Mouse (Mus musculus): ENCODE results near the gene Atp9a. TPM values are rescaled to one million over a fixed set of nuclear protein-coding genes. Genes with fewer than 3 reads are reported as not detected.

Gene Atp9a
- polyA plus RNA-seq, 1 experiment, result 28.9 TPM

DNA sequence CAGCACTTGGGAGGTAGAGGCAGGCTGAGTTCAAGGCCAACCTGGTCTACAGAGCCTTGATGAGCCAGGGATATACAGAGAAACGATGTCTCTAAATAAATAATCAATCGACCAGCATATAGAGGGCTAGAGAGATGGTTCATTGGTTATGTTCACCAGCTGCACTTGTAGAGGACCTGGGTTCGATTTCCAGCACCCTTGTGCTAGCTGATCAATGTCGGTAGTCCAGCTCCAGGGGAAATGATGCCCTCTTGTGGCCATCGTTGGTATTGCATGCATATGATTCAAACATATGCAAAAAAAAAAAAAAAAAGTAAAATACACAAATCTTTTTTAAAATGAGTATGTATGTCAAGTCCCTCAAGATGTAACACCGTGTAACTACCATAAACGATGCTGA lies 440 bp upstream of the Atp9a start:
- no peak for TF ChIP-seq EP300 (IDR thresholded peaks at IDR 0.05; ENCODE audit: insufficient read depth, low read depth, low read length)
- peak; percentile 65 for TF ChIP-seq CTCF (IDR thresholded peaks at IDR 0.05; ENCODE audit: low read depth, low read length)
- TF ChIP-seq POLR2A (IDR thresholded peaks at IDR 0.05; ENCODE audit: insufficient read depth, low read length), result no peak
- no peak overlapping the region for H3K9ac ChIP-seq (ENCODE audit: low read depth, poor library complexity, severe bottlenecking)

DNA sequence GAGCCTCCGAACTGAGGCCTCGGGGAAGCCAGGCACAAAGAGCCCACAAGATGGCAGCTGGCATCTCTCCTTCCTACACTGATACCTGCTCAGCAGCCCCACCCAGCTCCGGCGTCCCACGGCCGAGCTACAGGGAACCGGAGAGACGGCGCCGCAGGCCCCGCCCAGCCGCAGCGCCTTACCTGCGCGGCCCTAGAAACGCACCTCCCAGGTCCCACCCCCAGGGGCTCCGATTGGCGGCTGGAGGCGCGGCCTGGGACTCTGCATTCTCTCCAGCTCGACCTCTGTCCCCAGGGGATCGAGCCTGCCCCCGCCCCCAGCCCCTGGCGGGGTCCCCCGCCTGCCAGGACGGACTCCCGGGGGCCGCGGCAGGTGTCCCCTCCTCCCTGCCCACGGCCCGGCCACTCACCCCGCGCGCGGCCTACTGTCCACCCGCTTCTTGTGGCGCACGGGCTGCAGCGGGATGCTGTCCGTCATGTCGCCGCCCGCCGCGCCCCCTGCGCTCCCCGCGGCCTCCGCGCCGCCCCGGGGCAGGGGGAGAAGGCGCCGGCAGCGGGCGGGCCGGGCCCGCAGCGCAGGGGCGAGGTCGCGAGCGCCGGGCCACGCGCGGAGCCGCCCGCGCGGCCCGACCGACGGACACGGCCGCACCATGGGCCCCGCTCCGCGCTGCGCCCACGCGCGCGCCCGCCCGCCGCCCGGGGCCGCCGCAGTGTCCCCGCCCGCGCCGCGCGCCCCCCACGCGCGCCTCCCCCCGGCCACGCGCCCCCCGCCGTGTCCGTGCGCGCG lies 743 bp downstream of the Atp9a start:
- no peaks in the 10 kb centered on the region for H3K36me3 ChIP-seq (ENCODE audit: control insufficient read depth, insufficient read depth, low read length, poor library complexity, severe bottlenecking)
- no peaks in the 10 kb centered on the region for H3K4me1 ChIP-seq (ENCODE audit: control insufficient read depth, insufficient read depth, low read length)
- H3K4me3 ChIP-seq (ENCODE audit: low read depth, low read length), result peak overlapping the region; percentile 66
- no peaks in the 10 kb centered on the region for H3K9me3 ChIP-seq (replicated peaks; ENCODE audit: control insufficient read depth, insufficient read depth, low read length, poor library complexity, severe bottlenecking)
- no peak for TF ChIP-seq EP300 (IDR thresholded peaks at IDR 0.05; ENCODE audit: insufficient read depth, low read depth, low read length)
- TF ChIP-seq CTCF (IDR thresholded peaks at IDR 0.05; ENCODE audit: low read depth, low read length), result peak; percentile 15
- H3K9ac ChIP-seq (ENCODE audit: low read depth, poor library complexity, severe bottlenecking), result peak overlapping the region; percentile 79
- H3K27ac ChIP-seq (ENCODE audit: insufficient read depth, low read length), result 0 out of 2 replicates have a peak overlapping the region, but pooled peaks have one; percentile 71
- H3K27me3 ChIP-seq (ENCODE audit: control insufficient read depth, insufficient read depth, low read length, poor library complexity, severe bottlenecking), result no peaks in the 10 kb centered on the region

More for the DNA sequence above, 440 bp upstream of the Atp9a start:
- no peaks in the 10 kb centered on the region for H3K4me1 ChIP-seq (ENCODE audit: control insufficient read depth, insufficient read depth, low read length)
- peak overlapping the region; percentile 66 for H3K4me3 ChIP-seq (ENCODE audit: low read depth, low read length)
- H3K27me3 ChIP-seq (ENCODE audit: control insufficient read depth, insufficient read depth, low read length, poor library complexity, severe bottlenecking), result no peaks in the 10 kb centered on the region
- no peaks in the 10 kb centered on the region for H3K9me3 ChIP-seq (replicated peaks; ENCODE audit: control insufficient read depth, insufficient read depth, low read length, poor library complexity, severe bottlenecking)
- no peak overlapping the region for H3K27ac ChIP-seq (ENCODE audit: insufficient read depth, low read length)
- no peaks in the 10 kb centered on the region for H3K36me3 ChIP-seq (ENCODE audit: control insufficient read depth, insufficient read depth, low read length, poor library complexity, severe bottlenecking)

DNA sequence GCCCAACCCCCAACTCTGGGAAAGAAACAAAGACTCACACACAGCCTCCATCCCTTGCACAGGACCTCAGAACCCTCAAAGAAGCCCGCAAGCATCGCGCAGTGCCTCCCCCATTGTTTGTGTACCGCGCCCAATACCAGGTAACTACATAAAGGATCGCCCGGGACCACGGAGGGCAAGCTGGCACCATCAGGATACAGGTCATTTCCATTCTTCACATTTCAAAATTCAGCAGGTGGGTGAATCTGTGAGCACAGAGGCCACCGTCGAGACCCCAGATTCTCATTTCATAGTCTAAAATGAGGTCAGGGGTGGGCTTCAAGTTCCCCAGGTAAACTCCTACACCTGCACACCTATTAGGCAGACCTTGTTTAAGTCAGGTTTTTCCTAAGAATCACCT lies 1.7 kb downstream of the Atp9a start:
- H3K27me3 ChIP-seq (ENCODE audit: control insufficient read depth, insufficient read depth, low read length, poor library complexity, severe bottlenecking), result no peaks in the 10 kb centered on the region
- H3K4me1 ChIP-seq (ENCODE audit: control insufficient read depth, insufficient read depth, low read length), result no peaks in the 10 kb centered on the region
- no peaks in the 10 kb centered on the region for H3K36me3 ChIP-seq (ENCODE audit: control insufficient read depth, insufficient read depth, low read length, poor library complexity, severe bottlenecking)
- peak overlapping the region; percentile 76 for H3K9ac ChIP-seq (ENCODE audit: low read depth, poor library complexity, severe bottlenecking)
- TF ChIP-seq EP300 (IDR thresholded peaks at IDR 0.05; ENCODE audit: insufficient read depth, low read depth, low read length) (no peak), POLR2A (IDR thresholded peaks at IDR 0.05; ENCODE audit: insufficient read depth, low read length) (no peak), CTCF (IDR thresholded peaks at IDR 0.05; ENCODE audit: low read depth, low read length) (no peak)
- H3K4me3 ChIP-seq (ENCODE audit: low read depth, low read length), result peak overlapping the region; percentile 60
- H3K9me3 ChIP-seq (replicated peaks; ENCODE audit: control insufficient read depth, insufficient read depth, low read length, poor library complexity, severe bottlenecking), result no peaks in the 10 kb centered on the region
- H3K27ac ChIP-seq (ENCODE audit: insufficient read depth, low read length), result peak overlapping the region; percentile 71

DNA sequence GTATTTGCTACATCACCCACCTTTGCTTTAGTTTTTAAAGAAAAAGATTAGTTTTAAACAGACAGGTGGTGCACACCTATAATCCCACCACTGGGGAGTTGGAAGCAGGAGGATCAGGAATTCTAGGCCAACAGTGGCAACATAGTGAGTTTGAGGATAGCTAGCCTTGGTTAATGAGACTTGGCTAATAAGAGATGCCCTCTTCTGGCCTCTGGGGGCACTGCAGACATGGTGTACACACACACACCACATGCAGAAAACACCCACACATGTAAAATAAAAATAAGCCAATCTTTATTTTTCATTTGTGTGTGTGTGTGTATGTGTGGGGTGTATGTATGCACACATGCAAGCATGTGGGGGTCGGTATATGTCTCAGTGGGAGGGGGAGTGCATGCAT lies 3.4 kb downstream of the Atp9a start:
- Histone ChIP-seq H3K9me3 (replicated peaks; ENCODE audit: control insufficient read depth, insufficient read depth, low read length, poor library complexity, severe bottlenecking) (no peaks in the 10 kb centered on the region), H3K36me3 (ENCODE audit: control insufficient read depth, insufficient read depth, low read length, poor library complexity, severe bottlenecking) (no peaks in the 10 kb centered on the region), H3K27me3 (ENCODE audit: control insufficient read depth, insufficient read depth, low read length, poor library complexity, severe bottlenecking) (no peaks in the 10 kb centered on the region), H3K4me1 (ENCODE audit: control insufficient read depth, insufficient read depth, low read length) (no peaks in the 10 kb centered on the region), H3K9ac (ENCODE audit: low read depth, poor library complexity, severe bottlenecking) (no peak overlapping the region), H3K4me3 (ENCODE audit: low read depth, low read length) (no peak overlapping the region), H3K27ac (ENCODE audit: insufficient read depth, low read length) (no peak overlapping the region)
- peak; percentile 48 for TF ChIP-seq CTCF (IDR thresholded peaks at IDR 0.05; ENCODE audit: low read depth, low read length)
- TF ChIP-seq POLR2A (IDR thresholded peaks at IDR 0.05; ENCODE audit: insufficient read depth, low read length), result no peak

DNA sequence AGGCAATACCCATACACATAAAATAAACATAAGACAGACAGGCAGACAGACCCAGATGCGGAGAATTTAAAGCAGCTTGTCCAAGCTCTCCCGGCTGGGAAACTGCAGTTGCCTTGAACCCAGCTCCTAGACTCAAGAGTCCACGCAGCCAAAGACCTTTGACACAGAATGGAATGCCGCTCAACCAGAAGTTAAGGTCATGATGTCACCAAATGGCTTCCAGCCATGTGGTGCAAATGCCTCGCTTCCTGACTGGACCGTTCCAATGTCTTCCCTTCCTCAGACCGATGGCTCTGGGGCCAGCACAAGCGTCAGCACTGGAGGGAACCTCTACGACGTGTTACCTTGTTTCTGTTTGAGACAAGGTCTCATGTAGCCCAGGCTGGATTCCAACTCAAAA lies 4.3 kb downstream of the Atp9a start:
- H3K9ac ChIP-seq (ENCODE audit: low read depth, poor library complexity, severe bottlenecking), result no peak overlapping the region
- H3K4me3 ChIP-seq (ENCODE audit: low read depth, low read length), result no peak overlapping the region
- TF ChIP-seq CTCF (IDR thresholded peaks at IDR 0.05; ENCODE audit: low read depth, low read length) (no peak), POLR2A (IDR thresholded peaks at IDR 0.05; ENCODE audit: insufficient read depth, low read length) (no peak), EP300 (IDR thresholded peaks at IDR 0.05; ENCODE audit: insufficient read depth, low read depth, low read length) (no peak)
- no peaks in the 10 kb centered on the region for H3K36me3 ChIP-seq (ENCODE audit: control insufficient read depth, insufficient read depth, low read length, poor library complexity, severe bottlenecking)
- H3K27ac ChIP-seq (ENCODE audit: insufficient read depth, low read length), result no peak overlapping the region
- H3K9me3 ChIP-seq (replicated peaks; ENCODE audit: control insufficient read depth, insufficient read depth, low read length, poor library complexity, severe bottlenecking), result no peaks in the 10 kb centered on the region
- no peaks in the 10 kb centered on the region for H3K4me1 ChIP-seq (ENCODE audit: control insufficient read depth, insufficient read depth, low read length)
- H3K27me3 ChIP-seq (ENCODE audit: control insufficient read depth, insufficient read depth, low read length, poor library complexity, severe bottlenecking), result no peaks in the 10 kb centered on the region

DNA sequence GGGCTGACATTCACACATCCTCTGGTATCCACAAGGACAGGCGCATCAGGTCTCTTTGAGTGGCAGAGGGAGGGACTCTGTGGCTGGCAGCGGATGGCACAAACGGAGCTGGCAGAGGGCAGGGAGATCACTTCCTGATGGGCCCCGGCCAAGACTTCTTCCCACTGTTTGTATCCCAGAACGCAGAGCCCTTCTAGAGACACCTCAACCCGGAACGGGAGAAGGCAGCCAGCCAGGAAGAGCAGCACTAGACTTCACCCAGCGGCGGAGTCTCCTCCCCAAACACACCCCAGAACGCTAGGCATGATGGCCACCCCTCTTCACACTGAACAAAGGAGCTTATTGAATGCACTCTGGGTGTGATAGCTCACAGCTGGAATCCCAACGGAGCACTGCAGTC lies 8.2 kb downstream of the Atp9a start:
- Histone ChIP-seq H3K36me3 (ENCODE audit: control insufficient read depth, insufficient read depth, low read length, poor library complexity, severe bottlenecking) (no peaks in the 10 kb centered on the region), H3K4me1 (ENCODE audit: control insufficient read depth, insufficient read depth, low read length) (no peaks in the 10 kb centered on the region), H3K9ac (ENCODE audit: low read depth, poor library complexity, severe bottlenecking) (no peak overlapping the region), H3K27ac (ENCODE audit: insufficient read depth, low read length) (no peak overlapping the region), H3K27me3 (ENCODE audit: control insufficient read depth, insufficient read depth, low read length, poor library complexity, severe bottlenecking) (no peaks in the 10 kb centered on the region), H3K4me3 (ENCODE audit: low read depth, low read length) (0 out of 2 replicates have a peak overlapping the region, but pooled peaks have one; percentile 8), H3K9me3 (replicated peaks; ENCODE audit: control insufficient read depth, insufficient read depth, low read length, poor library complexity, severe bottlenecking) (no peaks in the 10 kb centered on the region)
- TF ChIP-seq CTCF (IDR thresholded peaks at IDR 0.05; ENCODE audit: low read depth, low read length) (no peak), EP300 (IDR thresholded peaks at IDR 0.05; ENCODE audit: insufficient read depth, low read depth, low read length) (no peak)
